12 mouse cellular contexts compared by ENCODE assay signal in genomic region chr8:121092141-121092540, GRCm38 (mm10). TPM values are rescaled to one million over a fixed set of nuclear protein-coding genes. Genes with fewer than 3 reads are reported as not detected.
DNase-seq lines count a peak whose midpoint lies in the region; ATAC-seq and TF ChIP-seq lines count a peak whose summit lies in the region.
"Had no signal": no experiment of that assay in that cellular context is flagged by ENCODE, and none has a peak within 500 bp of the region (broad histone marks: within the 10 kb centered on the region; RNA-seq: fewer than 3 reads in every experiment).

No protein-coding gene starts in this region.

- WGBS in forebrain, embryonic 13.5 days, result 29% methylated on average over 6 of the region's 6 CpGs
- 31% methylated on average over 6 of the region's 6 CpGs for WGBS in forebrain, embryonic 10.5 days
- 13% methylated on average over 6 of the region's 6 CpGs for WGBS in lung, adult 2 months
- 23% methylated on average over 6 of the region's 6 CpGs for WGBS in intestine, embryonic 14.5 days
- 36% methylated on average over 6 of the region's 6 CpGs for WGBS in neural tube, embryonic 14.5 days

- ATAC-seq in forebrain, embryonic 13.5 days, result peak; percentile 22; the same call in 1 of the 2 replicates
- peak; percentile 17; the same call in 1 of the 2 replicates for ATAC-seq in intestine, embryonic 14.5 days (replicated peaks; ENCODE audit: low FRiP score, low TSS enrichment, low read depth)
- ATAC-seq in neural tube, embryonic 14.5 days (ENCODE audit: low read depth), result peak; percentile 28; the same call in 1 of the 2 replicates
- ATAC-seq in CD4-positive, CD25-positive, alpha-beta regulatory T cell, adult 4 months, result no peak

- no peak overlapping the region for H3K4me3 ChIP-seq in forebrain, embryonic 13.5 days
- H3K4me3 ChIP-seq in forebrain, embryonic 10.5 days, result no peak overlapping the region
- H3K4me3 ChIP-seq in lung, adult 2 months (replicated peaks; ENCODE audit: extremely low read depth, low read depth, low read length), result no peak overlapping the region
- no peak overlapping the region for H3K4me3 ChIP-seq in intestine, embryonic 14.5 days (ENCODE audit: low read depth, low read length)
- no peak overlapping the region for H3K4me3 ChIP-seq in neural tube, embryonic 14.5 days (ENCODE audit: low read depth, low read length)
- H3K4me3 ChIP-seq: embryonic facial prominence, embryonic 13.5 days; heart, adult 2 months had no signal

- H3K4me1 ChIP-seq in forebrain, embryonic 13.5 days, result no peaks in the 10 kb centered on the region
- H3K4me1 ChIP-seq in forebrain, embryonic 10.5 days, result peaks cover 32% of the 10 kb centered on the region
- peaks cover 13% of the 10 kb centered on the region; the same call in 1 of the 2 replicates for H3K4me1 ChIP-seq in lung, adult 2 months (ENCODE audit: control insufficient read depth, insufficient read depth, low read length)
- H3K4me1 ChIP-seq in intestine, embryonic 14.5 days (replicated peaks; ENCODE audit: control insufficient read depth, insufficient read depth, low read length), result peaks cover 13% of the 10 kb centered on the region
- H3K4me1 ChIP-seq in neural tube, embryonic 14.5 days (ENCODE audit: control insufficient read depth, insufficient read depth, low read length), result no peaks in the 10 kb centered on the region

- no peak for DNase-seq in forebrain, embryonic 10.5 days (ENCODE audit: extremely low spot score, low spot score)
- DNase-seq in lung, adult 2 months, result no peak
- no peak for DNase-seq in lung, postnatal 4 days
- DNase-seq in intestine, embryonic 14.5 days (ENCODE audit: low spot score), result peak; percentile 78
- DNase-seq in natural killer cell, adult 2 months (ENCODE audit: low spot score in 2 of 2), result no peak

- no peak overlapping the region for H3K27ac ChIP-seq in forebrain, embryonic 13.5 days
- H3K27ac ChIP-seq in forebrain, embryonic 10.5 days, result no peak overlapping the region
- H3K27ac ChIP-seq in intestine, embryonic 14.5 days (ENCODE audit: low read depth), result peak overlapping the region; percentile 1; the same call in 1 of the 2 replicates
- H3K27ac ChIP-seq in neural tube, embryonic 14.5 days (ENCODE audit: low read depth, low read length), result no peak overlapping the region
- H3K27ac ChIP-seq: embryonic facial prominence, embryonic 13.5 days; heart, adult 2 months had no signal

- no peaks in the 10 kb centered on the region for H3K9me3 ChIP-seq in forebrain, embryonic 13.5 days (replicated peaks)
- H3K9me3 ChIP-seq in forebrain, embryonic 10.5 days, result no peaks in the 10 kb centered on the region
- H3K9me3 ChIP-seq in intestine, embryonic 14.5 days (ENCODE audit: control insufficient read depth, low read length), result no peaks in the 10 kb centered on the region
- H3K9me3 ChIP-seq in neural tube, embryonic 14.5 days (ENCODE audit: control insufficient read depth, low read length), result no peaks in the 10 kb centered on the region
- H3K9me3 ChIP-seq: embryonic facial prominence, embryonic 13.5 days had no signal

- H3K36me3 ChIP-seq in forebrain, embryonic 13.5 days (ENCODE audit: poor library complexity, severe bottlenecking), result peaks cover 8% of the 10 kb centered on the region
- H3K36me3 ChIP-seq in forebrain, embryonic 10.5 days (replicated peaks), result peaks cover 11% of the 10 kb centered on the region
- peaks cover 22% of the 10 kb centered on the region for H3K36me3 ChIP-seq in intestine, embryonic 14.5 days (ENCODE audit: control insufficient read depth, insufficient read depth, low read length)
- peaks cover 1% of the 10 kb centered on the region; the same call in 1 of the 2 replicates for H3K36me3 ChIP-seq in neural tube, embryonic 14.5 days (ENCODE audit: control insufficient read depth, insufficient read depth, low read length)

- peaks cover 76% of the 10 kb centered on the region for H3K27me3 ChIP-seq in forebrain, embryonic 13.5 days
- H3K27me3 ChIP-seq in forebrain, embryonic 10.5 days (ENCODE audit: poor library complexity, severe bottlenecking), result peaks cover 73% of the 10 kb centered on the region
- H3K27me3 ChIP-seq in intestine, embryonic 14.5 days (replicated peaks; ENCODE audit: control insufficient read depth, insufficient read depth, low read length), result peaks cover 29% of the 10 kb centered on the region
- H3K27me3 ChIP-seq in neural tube, embryonic 14.5 days (ENCODE audit: control insufficient read depth, insufficient read depth, low read length), result peaks cover 52% of the 10 kb centered on the region

- TF ChIP-seq CTCF in lung, adult 2 months (IDR thresholded peaks at IDR 0.05; ENCODE audit: insufficient read depth, low read length), result no peak

- H3K4me2 ChIP-seq in forebrain, embryonic 13.5 days, result no peak overlapping the region
- H3K4me2 ChIP-seq in intestine, embryonic 14.5 days (ENCODE audit: low read length), result peak overlapping the region; percentile 33
- H3K4me2 ChIP-seq in neural tube, embryonic 14.5 days (ENCODE audit: low read depth, low read length), result no peak overlapping the region
- H3K4me2 ChIP-seq: embryonic facial prominence, embryonic 13.5 days had no signal

- peak; percentile 44; the same call in 1 of the 2 replicates for TF ChIP-seq POLR2A in lung, adult 2 months (IDR thresholded peaks at IDR 0.05; ENCODE audit: borderline replicate concordance, extremely low read depth, low read depth, low read length)

- no peak overlapping the region for H3K9ac ChIP-seq in forebrain, embryonic 13.5 days
- H3K9ac ChIP-seq in intestine, embryonic 14.5 days (ENCODE audit: low read length), result no peak overlapping the region
- no peak overlapping the region for H3K9ac ChIP-seq in neural tube, embryonic 14.5 days (replicated peaks; ENCODE audit: low read depth, low read length)
- H3K9ac ChIP-seq: embryonic facial prominence, embryonic 13.5 days had no signal

RNA-seq across cellular contexts. Expression of gene Foxf1, which starts 8.0 kb away (rescaled TPM):
- polyA plus RNA-seq in forebrain, embryonic 13.5 days (2015; fragmentation: Nextera tagmentation; extraction: Ambion mirVana), result 0.28 and 0.50 TPM in 2 replicates
- polyA plus RNA-seq in forebrain, embryonic 10.5 days (2016; fragmentation: Nextera tagmentation; extraction: Ambion mirVana), result 2.5 and 2.9 TPM in 2 replicates
- 194 and 406 TPM in 2 replicates for polyA plus RNA-seq in lung, adult 2 months (2012; rRNA removed)
- 129 and 149 TPM in 2 replicates for polyA plus RNA-seq in intestine, embryonic 14.5 days (2014; fragmentation: Nextera tagmentation; extraction: Ambion mirVana)
- 0.16 and 1.3 TPM in 2 replicates for polyA plus RNA-seq in neural tube, embryonic 14.5 days (2014; fragmentation: Nextera tagmentation; extraction: Ambion mirVana)
- polyA plus RNA-seq in CD4-positive, CD25-positive, alpha-beta regulatory T cell, adult 4 months (2017; shearing (Covaris generic)), result under 1 TPM in 1 of 2 experiments, not detected in 1; 0.22 TPM
- polyA plus RNA-seq: G1E had no signal

RNA-seq across cellular contexts. Expression of gene Mthfsd, which starts 16.1 kb away (rescaled TPM):
- polyA plus RNA-seq in forebrain, embryonic 13.5 days (2015; fragmentation: Nextera tagmentation; extraction: Ambion mirVana), result 48.1 and 59.3 TPM in 2 replicates
- polyA plus RNA-seq in forebrain, embryonic 10.5 days (2016; fragmentation: Nextera tagmentation; extraction: Ambion mirVana), result 69.1 and 69.5 TPM in 2 replicates
- 44.7 and 51.6 TPM in 2 replicates for polyA plus RNA-seq in lung, adult 2 months (2012; rRNA removed)
- 59.2 and 62.9 TPM in 2 replicates for polyA plus RNA-seq in intestine, embryonic 14.5 days (2014; fragmentation: Nextera tagmentation; extraction: Ambion mirVana)
- polyA plus RNA-seq in neural tube, embryonic 14.5 days (2014; fragmentation: Nextera tagmentation; extraction: Ambion mirVana), result 43.3 and 53.4 TPM in 2 replicates
- 10 to 100 TPM; 19.7 to 36.8 TPM for polyA plus RNA-seq in CD4-positive, CD25-positive, alpha-beta regulatory T cell, adult 4 months (2017; shearing (Covaris generic))

RNA-seq across cellular contexts. Expression of gene Foxc2, which starts 23.8 kb away (rescaled TPM):
- 0.79 and 0.90 TPM in 2 replicates for polyA plus RNA-seq in forebrain, embryonic 13.5 days (2015; fragmentation: Nextera tagmentation; extraction: Ambion mirVana)
- polyA plus RNA-seq in forebrain, embryonic 10.5 days (2016; fragmentation: Nextera tagmentation; extraction: Ambion mirVana), result 4.6 and 6.1 TPM in 2 replicates
- 1.4 and 1.6 TPM in 2 replicates for polyA plus RNA-seq in lung, adult 2 months (2012; rRNA removed)
- 0.43 and 0.48 TPM in 2 replicates for polyA plus RNA-seq in intestine, embryonic 14.5 days (2014; fragmentation: Nextera tagmentation; extraction: Ambion mirVana)
- 0.16 and 3.3 TPM in 2 replicates for polyA plus RNA-seq in neural tube, embryonic 14.5 days (2014; fragmentation: Nextera tagmentation; extraction: Ambion mirVana)
- not detected for polyA plus RNA-seq in CD4-positive, CD25-positive, alpha-beta regulatory T cell, adult 4 months (2017; shearing (Covaris generic))

RNA-seq across cellular contexts. Expression of gene Foxl1, which starts 35.6 kb away (rescaled TPM):
- 0.12 TPM in 1 of 2 replicates, not detected in the other for polyA plus RNA-seq in forebrain, embryonic 13.5 days (2015; fragmentation: Nextera tagmentation; extraction: Ambion mirVana)
- 0.76 and 0.79 TPM in 2 replicates for polyA plus RNA-seq in forebrain, embryonic 10.5 days (2016; fragmentation: Nextera tagmentation; extraction: Ambion mirVana)
- 2.5 and 3.0 TPM in 2 replicates for polyA plus RNA-seq in lung, adult 2 months (2012; rRNA removed)
- 6.5 and 7.7 TPM in 2 replicates for polyA plus RNA-seq in intestine, embryonic 14.5 days (2014; fragmentation: Nextera tagmentation; extraction: Ambion mirVana)
- 0.09 TPM in 1 of 2 replicates, not detected in the other for polyA plus RNA-seq in neural tube, embryonic 14.5 days (2014; fragmentation: Nextera tagmentation; extraction: Ambion mirVana)
- not detected for polyA plus RNA-seq in CD4-positive, CD25-positive, alpha-beta regulatory T cell, adult 4 months (2017; shearing (Covaris generic))
- polyA plus RNA-seq: G1E; liver, adult 2 months had no signal

Comparison
In these comparisons a context has a peak if more than half of its experiments do, and no peak if none do; other contexts are left out.
1. RNA of gene Foxf1, which starts 8.0 kb away (polyA plus RNA-seq): 194 to 406 TPM in lung, adult 2 months and 129 to 149 TPM in intestine, embryonic 14.5 days; 2.5 to 2.9 TPM in forebrain, embryonic 10.5 days, 0.28 to 0.50 TPM in forebrain, embryonic 13.5 days, 0.22 TPM in CD4-positive, CD25-positive, alpha-beta regulatory T cell, adult 4 months and 0.16 to 1.3 TPM in neural tube, embryonic 14.5 days; every median in the first group is over 10 times any median in the second.